Mouse (Mus musculus) kidney, embryonic 16.5 days (tissue): ENCODE results near the gene Adamtsl1. TPM values are rescaled to one million over a fixed set of nuclear protein-coding genes. Genes with fewer than 3 reads are reported as not detected.
A peak's percentile ranks its signal among the peaks of the same experiment; 100 is the strongest.

ENCODE experiments used
- ATAC-seq: fragments of 200-750 bp; cut with Nextera tagmentation; 2 replicates; pipeline ENCODE4 v1.8.0; 2017; ENCODE audit warnings: moderate TSS enrichment; ENCODE audit not compliant: low FRiP score, low TSS enrichment
- H3K27ac ChIP-seq: fragments of 300-500 bp; sonication (generic); 2 replicates; pipeline ENCODE4 v1.5.1; 2014; ENCODE audit warnings: low read length
- H3K27me3 ChIP-seq: fragments of 300-500 bp; sonication (generic); 2 replicates; pipeline ENCODE4 v1.6.1; 2014; ENCODE audit warnings: low read length, control low read depth, mixed read lengths; ENCODE audit not compliant: insufficient read depth
- H3K36me3 ChIP-seq: fragments of 300-500 bp; sonication (generic); 2 replicates; pipeline ENCODE4 v1.6.1; 2014; ENCODE audit warnings: low read length, control low read depth, mixed read lengths; ENCODE audit not compliant: insufficient read depth
- H3K4me1 ChIP-seq: fragments of 300-500 bp; sonication (generic); 2 replicates; pipeline ENCODE4 v1.6.1; 2014; ENCODE audit warnings: low read length, control low read depth, mixed read lengths; ENCODE audit not compliant: insufficient read depth
- H3K4me2 ChIP-seq: fragments of 300-500 bp; sonication (generic); replicated peaks from 2 replicates; pipeline ENCODE4 v1.6.1; 2014; ENCODE audit warnings: low read depth, low read length
- H3K4me3 ChIP-seq: fragments of 300-500 bp; sonication (generic); 2 replicates; pipeline ENCODE4 v1.5.1; 2014; ENCODE audit warnings: mild to moderate bottlenecking, low read length
- H3K9ac ChIP-seq: fragments of 300-500 bp; sonication (generic); replicated peaks from 2 replicates; pipeline ENCODE4 v1.6.1; 2014; ENCODE audit warnings: low read length
- H3K9me3 ChIP-seq: fragments of 300-500 bp; sonication (generic); 2 replicates; pipeline ENCODE4 v1.6.1; 2016; ENCODE audit warnings: low read length, control low read depth
- WGBS: fragments of 180-500 bp; shearing (Covaris S2); extraction: QIAGEN DNeasy Blood & Tissue Kit; methylation state at CpG from one replicate; pipeline ENCODE4 v1.1.7; 2014; 5-methylcytosine and 5-hydroxymethylcytosine counted together
- polyA plus RNA-seq: library from polyadenylated mRNA; unstranded; fragments of >200 nt; fragmentation: Nextera tagmentation; extraction: Ambion mirVana; gene quantifications from 2 replicates; pipeline ENCODE4 v1.2.1, GENCODE M21; 2015

Adamtsl1 gene
- polyA plus RNA-seq, 1 experiment from 2014 or later: 18.1 TPM

DNA sequence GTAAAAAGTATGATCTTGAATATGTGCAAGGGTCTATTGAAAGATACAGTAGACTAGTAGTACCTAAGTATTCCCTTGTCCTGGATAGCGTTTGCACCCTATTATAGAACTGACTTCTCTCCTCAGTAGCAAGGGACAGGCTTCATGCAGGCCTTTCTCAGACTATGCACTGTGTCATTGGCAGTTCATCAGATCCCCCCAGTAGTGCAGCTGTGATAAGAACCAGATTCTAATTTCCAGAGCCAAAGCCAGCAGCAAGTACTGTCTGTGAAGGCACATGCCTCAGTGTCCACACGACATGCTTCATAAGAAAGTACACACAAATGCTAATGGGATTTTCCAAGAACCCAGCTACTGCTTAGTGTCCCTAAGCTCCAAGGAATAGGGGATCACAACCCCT, 563.4 kb downstream of the Adamtsl1 start:
- Histone ChIP-seq H3K4me1 (no peaks in the 10 kb centered on the region), H3K9ac (no peak overlapping the region), H3K4me2 (no peak overlapping the region), H3K27ac (no peak overlapping the region), H3K36me3 (no peaks in the 10 kb centered on the region), H3K27me3 (no peaks in the 10 kb centered on the region), H3K4me3 (no peak overlapping the region), H3K9me3 (no peaks in the 10 kb centered on the region)
- no peak for ATAC-seq
- whole genome bisulfite sequencing: 92% methylated on average over 2 of the region's 2 CpGs

DNA sequence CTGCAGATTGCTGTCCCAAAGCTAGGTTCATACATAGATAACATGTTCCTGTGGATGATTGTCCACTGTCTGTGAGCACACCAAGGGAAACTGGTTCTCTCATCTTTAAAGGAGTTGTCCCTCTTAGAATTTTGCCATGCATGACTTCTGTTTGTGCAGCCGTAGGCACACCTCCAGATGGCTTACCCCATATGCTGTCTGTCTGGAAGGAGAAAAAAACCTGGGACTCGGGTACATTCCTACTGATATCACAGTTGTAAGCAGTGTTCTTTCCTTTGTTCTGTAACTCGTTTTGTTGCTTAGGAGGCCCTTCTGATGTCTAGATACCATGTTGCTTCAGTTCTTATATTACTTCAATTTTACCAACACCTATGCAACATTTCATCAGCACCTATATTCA, 563.9 kb downstream of the Adamtsl1 start:
- H3K27ac ChIP-seq: no peak overlapping the region
- H3K9ac ChIP-seq: no peak overlapping the region
- no peak overlapping the region for H3K4me2 ChIP-seq
- no peaks in the 10 kb centered on the region for H3K9me3 ChIP-seq
- no peak overlapping the region for H3K4me3 ChIP-seq
- ATAC-seq: no peak
- H3K36me3 ChIP-seq: no peaks in the 10 kb centered on the region
- WGBS: 61% methylated on average over 3 of the region's 3 CpGs
- H3K27me3 ChIP-seq: no peaks in the 10 kb centered on the region
- no peaks in the 10 kb centered on the region for H3K4me1 ChIP-seq

DNA sequence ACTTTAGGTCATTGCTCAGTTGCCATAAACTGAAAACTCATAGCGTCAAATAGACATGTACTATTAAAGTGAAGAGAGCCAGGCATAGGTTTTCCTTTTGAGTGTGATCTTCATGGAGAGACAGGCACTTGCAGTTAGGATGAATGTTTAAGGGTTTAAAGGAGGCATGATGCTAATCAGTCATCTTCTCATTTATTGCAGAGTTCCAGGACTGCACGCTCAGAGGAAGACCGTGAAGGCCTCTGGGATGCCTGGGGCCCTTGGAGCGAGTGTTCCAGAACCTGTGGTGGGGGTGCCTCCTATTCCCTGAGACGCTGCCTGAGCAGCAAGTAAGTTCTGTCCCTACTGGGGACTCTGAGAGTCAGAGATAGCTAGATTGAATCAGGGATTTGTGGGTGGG, 573.5 kb downstream of the Adamtsl1 start:
- Histone ChIP-seq H3K4me3 (no peak overlapping the region), H3K9me3 (no peaks in the 10 kb centered on the region), H3K4me2 (no peak overlapping the region), H3K4me1 (no peaks in the 10 kb centered on the region), H3K36me3 (0 out of 2 replicates have a peak, but pooled peaks cover 2% of the 10 kb centered on the region), H3K27ac (no peak overlapping the region), H3K9ac (no peak overlapping the region), H3K27me3 (no peaks in the 10 kb centered on the region)
- WGBS: 81% methylated on average over 5 of the region's 5 CpGs
- no peak for ATAC-seq

DNA sequence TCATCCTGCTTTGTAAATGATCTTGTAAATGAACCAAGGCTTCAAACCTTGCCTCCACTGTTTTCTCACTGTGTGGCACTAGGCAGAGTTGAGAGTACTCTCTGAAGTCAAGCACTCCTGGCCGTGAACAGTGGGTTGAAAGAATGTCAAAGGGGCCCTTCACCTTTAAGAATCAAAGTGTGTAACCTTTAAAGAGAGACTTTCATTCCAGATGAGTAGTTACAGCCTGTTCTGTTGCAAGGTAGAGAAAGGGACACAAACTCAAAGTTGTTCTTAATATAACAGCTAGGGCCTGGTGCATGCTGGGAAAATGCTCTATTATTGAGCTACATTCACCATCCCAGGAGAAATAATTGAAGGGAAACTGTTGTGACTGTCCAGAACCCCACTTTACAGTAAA, 589.2 kb downstream of the Adamtsl1 start:
- H3K4me3 ChIP-seq: no peak overlapping the region
- no peaks in the 10 kb centered on the region for H3K4me1 ChIP-seq
- H3K9me3 ChIP-seq: no peaks in the 10 kb centered on the region
- no peak for ATAC-seq
- 64% methylated on average over 1 of the region's 1 CpGs for WGBS
- no peaks in the 10 kb centered on the region for H3K27me3 ChIP-seq
- no peak overlapping the region for H3K27ac ChIP-seq
- H3K9ac ChIP-seq: no peak overlapping the region
- no peak overlapping the region for H3K4me2 ChIP-seq
- no peaks in the 10 kb centered on the region for H3K36me3 ChIP-seq

DNA sequence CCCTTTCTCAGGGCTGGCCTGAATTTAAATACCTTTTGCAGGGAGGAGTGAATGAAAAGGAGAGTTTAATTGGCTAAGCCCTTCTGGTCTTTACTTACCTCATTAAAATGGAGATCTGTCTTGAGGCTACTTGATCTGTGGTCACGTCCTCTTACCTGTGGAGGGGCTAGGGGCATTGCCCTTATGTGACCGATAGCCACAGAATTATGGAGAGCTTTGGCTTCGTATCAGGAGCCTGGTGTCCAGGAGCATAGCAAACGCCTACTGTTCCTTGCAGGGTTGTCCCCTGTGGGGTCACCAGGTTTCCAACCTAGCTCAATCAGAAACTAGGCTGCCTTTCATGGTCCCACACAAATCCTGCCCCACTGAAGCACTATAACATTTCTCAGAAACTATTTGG, 594.4 kb downstream of the Adamtsl1 start:
- Histone ChIP-seq H3K9me3 (no peaks in the 10 kb centered on the region), H3K27ac (no peak overlapping the region), H3K27me3 (no peaks in the 10 kb centered on the region), H3K4me2 (no peak overlapping the region), H3K4me3 (no peak overlapping the region), H3K9ac (no peak overlapping the region), H3K36me3 (no peaks in the 10 kb centered on the region), H3K4me1 (no peaks in the 10 kb centered on the region)
- no peak for ATAC-seq
- 89% methylated on average over 4 of the region's 4 CpGs for WGBS

DNA sequence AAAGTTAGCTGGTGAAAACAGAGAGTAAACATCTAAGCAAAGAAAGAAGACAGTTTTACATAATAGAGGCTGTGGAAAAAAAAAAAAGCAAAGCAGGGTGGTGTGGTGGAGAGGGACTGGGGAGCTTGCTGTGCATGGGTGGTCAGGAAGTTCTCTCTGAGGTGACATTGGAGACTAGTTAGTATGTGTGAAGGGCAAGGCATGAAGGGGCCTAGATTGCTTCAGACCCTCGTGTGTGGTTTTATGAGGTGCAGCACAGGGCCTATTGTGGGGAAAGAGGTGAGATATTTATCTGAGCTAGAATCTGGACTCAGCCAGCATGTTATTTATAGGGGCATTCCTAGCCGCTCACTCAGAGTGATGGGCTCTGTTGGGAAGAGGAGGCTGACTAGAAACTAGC, 605.1 kb downstream of the Adamtsl1 start:
- 31% methylated on average over 2 of the region's 2 CpGs for WGBS

DNA sequence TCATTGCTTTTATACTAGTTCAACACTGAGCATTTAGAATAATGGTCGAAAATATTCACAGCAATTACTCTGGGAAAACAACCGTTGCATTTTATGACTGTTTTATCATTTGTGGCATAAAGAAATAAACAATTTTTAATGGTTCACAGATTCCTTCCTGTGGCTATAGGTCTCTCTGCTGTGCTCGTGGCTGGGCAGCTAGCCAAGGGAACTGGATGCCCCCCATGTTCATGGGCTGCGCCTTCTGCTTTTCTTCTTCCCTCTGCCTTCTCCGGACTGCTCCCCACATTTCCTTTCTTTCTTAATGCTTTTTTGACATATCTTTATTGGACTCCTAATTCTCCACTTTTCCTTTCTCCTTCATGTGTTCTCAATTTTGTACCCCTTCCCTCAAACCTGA, 608.5 kb downstream of the Adamtsl1 start:
- Histone ChIP-seq H3K9ac (no peak overlapping the region), H3K27ac (peak overlapping the region; percentile 41)
- WGBS: 37% methylated on average over 5 of the region's 5 CpGs

More for the DNA sequence above, 605.1 kb downstream of the Adamtsl1 start:
- no peak for ATAC-seq
- no peaks in the 10 kb centered on the region for H3K27me3 ChIP-seq
- no peaks in the 10 kb centered on the region for H3K9me3 ChIP-seq
- H3K4me1 ChIP-seq: peaks cover 10% of the 10 kb centered on the region; the same call in 1 of the 2 replicates
- H3K9ac ChIP-seq: no peak overlapping the region
- no peak overlapping the region for H3K4me2 ChIP-seq
- no peak overlapping the region for H3K27ac ChIP-seq
- H3K4me3 ChIP-seq: no peak overlapping the region
- H3K36me3 ChIP-seq: no peaks in the 10 kb centered on the region

DNA sequence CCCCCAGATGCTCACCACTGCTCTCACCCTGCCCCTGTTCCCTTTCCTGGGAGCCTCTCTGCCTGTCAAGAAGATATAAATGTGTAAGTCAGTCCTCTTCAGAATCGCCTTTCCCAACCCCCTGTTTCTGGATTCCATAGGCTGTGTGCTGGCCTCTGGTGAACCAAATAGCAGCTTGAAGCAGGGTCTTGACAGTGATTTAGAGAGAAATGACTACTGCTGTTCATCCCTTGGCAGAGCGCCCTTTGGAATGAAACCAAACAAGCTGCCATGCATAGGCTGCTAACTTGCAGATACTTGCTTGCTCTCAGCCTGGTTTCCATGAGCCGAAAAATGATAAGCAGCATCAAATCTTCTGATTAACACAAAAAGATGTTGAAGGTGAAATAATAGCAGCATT, 610.4 kb downstream of the Adamtsl1 start:
- 32% methylated on average over 3 of the region's 3 CpGs for WGBS
- no peak overlapping the region for H3K4me2 ChIP-seq
- peaks cover 8% of the 10 kb centered on the region; the same call in 1 of the 2 replicates for H3K4me1 ChIP-seq
- no peak overlapping the region for H3K27ac ChIP-seq
- peak; percentile 49; the same call in 1 of the 2 replicates for ATAC-seq
- H3K4me3 ChIP-seq: no peak overlapping the region
- H3K9me3 ChIP-seq: no peaks in the 10 kb centered on the region
- no peaks in the 10 kb centered on the region for H3K36me3 ChIP-seq
- H3K9ac ChIP-seq: no peak overlapping the region
- H3K27me3 ChIP-seq: no peaks in the 10 kb centered on the region

More for the DNA sequence above, 608.5 kb downstream of the Adamtsl1 start:
- Histone ChIP-seq H3K36me3 (no peaks in the 10 kb centered on the region), H3K27me3 (no peaks in the 10 kb centered on the region), H3K4me3 (no peak overlapping the region), H3K4me1 (peaks cover 10% of the 10 kb centered on the region; the same call in 1 of the 2 replicates), H3K9me3 (no peaks in the 10 kb centered on the region), H3K4me2 (no peak overlapping the region)
- ATAC-seq: 0 out of 2 replicates have a peak, but pooled peaks have one; percentile 42

DNA sequence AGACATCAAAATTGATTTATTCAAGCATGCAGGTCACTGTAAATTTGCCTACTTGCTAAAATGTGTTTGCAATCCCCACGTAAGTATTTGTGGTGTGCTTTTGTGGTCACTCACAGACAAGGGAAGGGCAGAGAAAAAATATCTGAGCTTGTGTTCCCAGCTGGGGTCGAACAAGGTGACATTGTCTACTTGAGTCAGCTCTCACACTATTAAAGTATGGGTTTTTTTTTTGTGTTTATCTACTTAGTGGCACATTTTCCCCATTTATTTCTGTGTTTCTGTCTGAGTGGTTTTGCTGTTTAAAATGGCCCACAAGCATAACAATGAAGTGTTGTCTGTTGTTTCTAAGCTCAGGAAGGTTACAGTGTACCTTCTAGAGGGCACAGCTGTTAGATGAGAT, 612.7 kb downstream of the Adamtsl1 start:
- Histone ChIP-seq H3K4me2 (no peak overlapping the region), H3K9ac (no peak overlapping the region), H3K27me3 (no peaks in the 10 kb centered on the region), H3K4me1 (peaks cover 8% of the 10 kb centered on the region; the same call in 1 of the 2 replicates), H3K9me3 (no peaks in the 10 kb centered on the region), H3K4me3 (no peak overlapping the region), H3K27ac (no peak overlapping the region), H3K36me3 (no peaks in the 10 kb centered on the region)
- ATAC-seq: no peak
- WGBS: 68% methylated on average over 2 of the region's 2 CpGs

DNA sequence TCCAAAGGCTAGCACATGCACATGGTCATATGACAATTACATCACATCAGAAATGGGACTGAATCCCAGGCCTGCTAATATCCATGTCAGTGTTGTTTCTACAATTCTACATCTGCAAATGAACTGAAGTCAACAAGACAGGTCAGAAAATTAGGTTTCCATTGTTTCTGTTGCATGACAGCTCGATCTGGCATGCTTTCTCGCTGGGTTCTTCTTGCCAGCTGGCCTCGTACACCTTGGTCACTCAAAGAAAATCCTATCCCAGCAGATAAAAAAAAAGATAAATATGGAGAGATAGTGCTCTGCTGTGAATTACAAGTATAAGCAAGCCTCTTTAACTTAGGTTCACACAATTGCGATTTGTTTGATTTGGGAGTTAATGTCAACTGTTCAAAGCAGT, 644.6 kb downstream of the Adamtsl1 start:
- Histone ChIP-seq H3K4me1 (no peaks in the 10 kb centered on the region), H3K27ac (no peak overlapping the region), H3K9ac (no peak overlapping the region), H3K4me3 (no peak overlapping the region), H3K9me3 (no peaks in the 10 kb centered on the region), H3K36me3 (no peaks in the 10 kb centered on the region), H3K4me2 (no peak overlapping the region), H3K27me3 (no peaks in the 10 kb centered on the region)
- 74% methylated on average over 4 of the region's 4 CpGs for WGBS
- ATAC-seq: no peak
